Mouse (Mus musculus): ENCODE results near the gene Cnot3.

Gene Cnot3

DNA sequence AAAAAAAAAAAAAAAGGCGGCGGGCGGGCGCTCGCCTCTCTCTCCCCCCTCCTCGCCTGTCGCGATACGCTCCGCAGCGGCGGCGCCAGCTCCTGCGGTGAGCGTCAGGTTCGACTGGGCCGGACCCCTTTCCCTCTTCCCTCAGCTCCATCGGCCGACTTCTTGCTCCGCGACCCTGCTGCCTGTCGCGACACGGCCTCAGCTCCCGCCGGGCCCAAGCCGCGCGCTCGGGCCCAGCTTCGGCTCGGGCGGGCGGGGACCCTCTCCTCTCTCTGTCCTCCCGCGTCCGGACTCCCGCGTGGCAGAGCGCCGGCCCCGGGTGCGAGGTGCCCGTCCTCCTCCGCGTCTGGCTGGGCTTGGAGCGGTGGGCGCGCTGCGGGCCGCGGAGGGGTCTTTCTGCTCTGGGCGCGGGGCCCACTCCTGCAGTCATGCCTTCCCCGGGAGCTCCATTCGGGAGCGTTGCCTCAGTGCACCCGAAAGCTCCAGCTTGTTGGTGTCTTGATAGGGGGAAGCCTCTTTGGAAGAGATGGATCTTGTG lies 489 bp downstream of the Cnot3 start:
- in situ Hi-C loops (cut with MboI, MseI) = loop anchor here (25.0 kb wide), 2 partner anchors 1017 to 1417 kb away; partner anchors contain the start of genes Ppp6r1, U2af2 and Zfp580

- in situ Hi-C loops (cut with MboI, MseI) = loop anchor here (25.0 kb wide), 2 partner anchors 1016 to 1416 kb away; partner anchors contain the start of genes Ppp6r1, U2af2 and Zfp580
These were observed 1.1 kb downstream of the Cnot3 start for GRCm38 (mm10) chr7:3646188-3646587.

GRCm38 (mm10) chr7:3646641-3647040 lies 1.6 kb downstream of the Cnot3 start:
- in situ Hi-C loops (cut with MboI, MseI) = loop anchor here (25.0 kb wide), 2 partner anchors 1016 to 1416 kb away; partner anchors contain the start of genes Ppp6r1, U2af2 and Zfp580

- in situ Hi-C loops (cut with MboI, MseI) = no loop called here
These were observed 11.9 kb downstream of the Cnot3 start for GRCm38 (mm10) chr7:3656966-3657365.

GRCm38 (mm10) chr7:3658578-3658977 lies 13.5 kb downstream of the Cnot3 start:
- in situ Hi-C loops (cut with MboI, MseI) = no loop called here

GRCm38 (mm10) chr7:3664524-3665214 lies 19.6 kb downstream of the Cnot3 start:
- in situ Hi-C loops (cut with MboI, MseI) = no loop called here

GRCm38 (mm10) chr7:3665215-3666114 lies 20.4 kb downstream of the Cnot3 start, which contains the start of gene Leng1:
Gene Leng1 (minus strand): TSS chr7:3665840.
- in situ Hi-C loops (cut with MboI, MseI) = no loop called here

GRCm38 (mm10) chr7:3666921-3667391 lies 21.9 kb downstream of the Cnot3 start:
- in situ Hi-C loops (cut with MboI, MseI) = no loop called here

DNA sequence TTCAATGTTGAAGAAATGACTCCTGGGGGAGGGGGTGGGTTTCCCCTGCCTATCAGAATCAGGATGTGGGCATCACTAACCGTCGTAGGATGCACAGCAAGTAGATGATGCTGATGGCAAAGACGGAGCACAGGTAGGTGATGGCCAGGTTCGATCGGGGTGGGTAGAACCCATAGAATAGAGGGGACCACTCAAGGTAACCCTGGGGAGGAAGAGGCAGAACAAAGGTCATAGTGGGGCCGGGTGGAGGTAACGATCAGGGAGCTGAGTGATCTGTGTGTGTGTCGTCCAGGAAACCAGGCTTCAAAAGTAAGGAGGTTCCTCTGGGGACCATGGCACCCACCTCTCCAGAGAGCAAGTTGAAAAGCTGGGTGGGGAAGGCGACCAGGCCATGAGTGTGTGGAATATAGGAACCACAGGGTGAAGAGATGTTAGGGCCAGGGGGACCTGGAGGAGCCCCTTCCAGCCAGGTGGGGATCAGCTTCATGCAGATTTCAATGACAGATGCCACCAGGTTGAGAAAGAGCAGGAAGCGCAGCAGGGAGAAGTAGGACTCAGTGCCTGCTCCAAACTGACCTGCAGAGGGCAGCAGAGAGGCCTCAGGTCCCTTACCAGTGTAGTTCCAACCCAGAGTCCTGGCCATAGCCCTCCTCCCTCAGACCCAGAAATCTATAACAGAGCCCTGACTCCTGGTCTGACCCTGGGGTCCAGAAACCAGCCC lies 29.6 kb downstream of the Cnot3 start:
- in situ Hi-C loops (cut with MboI, MseI) = no loop called here

DNA sequence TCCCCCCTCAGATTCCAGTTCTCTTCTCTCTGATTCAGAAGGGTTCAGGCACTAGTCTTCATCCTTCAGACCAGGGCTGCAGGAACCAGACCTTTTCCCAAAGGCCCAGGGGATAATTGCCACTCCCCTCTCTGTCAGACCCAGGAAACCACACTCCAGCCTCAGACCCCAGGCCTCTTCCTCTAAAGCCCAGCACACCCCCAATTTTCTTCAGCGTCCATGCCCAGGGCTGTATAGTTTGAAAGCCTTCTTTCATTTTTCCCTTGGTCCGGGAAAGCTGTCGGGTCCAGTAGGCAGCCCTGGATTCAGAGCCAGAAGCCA lies 30.1 kb downstream of the Cnot3 start:
- in situ Hi-C loops (cut with MboI, MseI) = no loop called here

GRCm38 (mm10) chr7:3676371-3676770 lies 31.3 kb downstream of the Cnot3 start:
- in situ Hi-C loops (cut with MboI, MseI) = no loop called here

- in situ Hi-C loops (cut with MboI, MseI) = no loop called here
These were observed 32.3 kb downstream of the Cnot3 start, which contains the start of gene Tmc4 for GRCm38 (mm10) chr7:3677342-3677741. Gene Tmc4 (minus strand): TSS chr7:3677553.

- in situ Hi-C loops (cut with MboI, MseI) = no loop called here
These were observed 39.0 kb downstream of the Cnot3 start for GRCm38 (mm10) chr7:3683908-3684550.

DNA sequence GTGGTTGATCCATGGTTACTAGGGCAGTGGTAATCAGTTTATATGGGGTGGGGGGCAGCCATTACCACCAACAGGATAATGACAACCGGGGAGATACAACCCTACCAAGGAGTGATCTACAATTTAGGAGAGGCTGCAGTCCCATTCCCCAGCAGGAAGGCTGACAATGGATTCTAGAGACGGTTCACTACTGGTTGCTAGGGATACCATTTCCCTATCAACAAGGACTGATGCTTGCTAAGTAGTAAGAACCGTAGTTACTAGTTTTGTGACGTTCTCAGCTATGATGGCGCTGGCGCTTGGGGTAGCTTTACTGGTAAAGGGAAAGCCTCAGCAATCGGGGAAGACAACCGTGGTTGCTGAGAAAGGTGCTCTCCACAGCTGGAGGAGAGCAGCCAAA lies 39.6 kb downstream of the Cnot3 start:
- in situ Hi-C loops (cut with MboI, MseI) = no loop called here

GRCm38 (mm10) chr7:3685400-3686187 lies 40.5 kb downstream of the Cnot3 start:
- in situ Hi-C loops (cut with MboI, MseI) = no loop called here

- in situ Hi-C loops (cut with MboI, MseI) = no loop called here
These were observed 46.9 kb downstream of the Cnot3 start for GRCm38 (mm10) chr7:3691919-3692318.

DNA sequence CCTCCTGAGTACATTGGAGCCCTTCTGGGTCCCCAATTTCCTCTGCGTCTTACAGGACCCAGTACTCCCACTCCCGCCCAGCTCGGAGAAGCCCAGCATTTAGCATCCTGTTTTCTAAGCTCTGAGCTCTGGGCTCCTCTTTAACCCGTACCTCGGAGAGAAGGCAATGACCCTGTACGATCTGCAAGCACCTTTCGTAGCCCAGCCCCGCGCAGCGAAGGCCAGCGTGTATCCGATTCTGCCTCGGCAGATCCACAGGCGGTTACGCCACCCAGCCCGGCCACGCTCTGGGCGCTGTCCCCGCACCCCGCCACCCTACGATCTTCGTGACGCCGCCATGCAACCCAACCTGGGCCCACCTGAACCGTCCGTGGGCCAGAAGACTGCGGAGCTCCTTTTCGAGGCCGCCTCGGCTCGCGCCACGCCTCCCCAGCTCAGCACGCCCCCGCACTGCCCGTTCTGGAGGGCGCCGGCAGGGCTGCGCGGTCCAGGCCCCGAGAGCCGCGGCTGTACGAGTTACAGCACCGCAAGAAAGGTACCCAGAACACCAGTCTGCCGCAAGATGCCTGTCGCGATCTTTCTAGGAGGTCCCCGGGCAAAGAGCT lies 47.4 kb downstream of the Cnot3 start, which contains the start of gene Tsen34:
Tsen34 (plus strand) TSS at position 482 of the 605 bp plus-strand sequence.
- in situ Hi-C loops (cut with MboI, MseI) = no loop called here

DNA sequence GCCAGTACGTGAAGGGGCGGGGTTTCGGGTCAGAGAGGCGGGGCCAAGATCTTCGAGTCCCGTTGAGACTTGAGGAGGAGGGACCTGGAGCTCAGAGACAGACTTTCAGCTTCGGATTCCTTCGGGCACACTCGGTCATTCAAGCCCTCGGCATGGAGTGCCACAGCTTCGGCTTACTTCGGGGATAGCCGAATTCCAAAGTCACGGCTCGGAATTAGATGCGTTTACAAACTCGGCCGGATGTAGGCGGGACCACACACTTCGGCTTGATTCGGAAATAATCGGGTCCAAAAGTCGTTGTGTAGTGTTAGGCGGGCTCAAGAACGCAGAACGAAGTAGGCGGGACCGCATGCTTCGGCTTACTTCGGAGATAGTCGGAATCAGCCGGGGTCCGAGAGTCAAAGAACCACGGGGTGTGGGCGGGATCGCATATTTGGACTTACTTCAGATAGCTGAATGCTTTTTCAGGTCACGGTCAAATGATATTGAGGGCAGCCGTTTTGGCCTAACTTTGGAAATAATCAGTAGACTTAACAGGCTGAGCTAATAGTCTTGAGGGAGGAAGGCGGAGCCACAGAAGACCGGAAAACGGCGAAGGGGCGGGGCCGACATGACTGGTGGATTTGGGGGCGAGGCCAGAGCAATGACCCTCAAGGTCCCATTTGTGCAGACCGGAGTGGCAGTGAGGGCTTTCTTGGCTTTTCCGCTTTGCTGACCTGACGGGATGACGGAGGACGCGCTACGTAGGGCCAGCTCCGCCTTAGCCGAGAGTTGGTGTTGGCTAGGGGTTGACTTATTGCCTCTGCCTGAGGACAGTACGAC lies 48.1 kb downstream of the Cnot3 start, which contains the start of gene Mboat7:
Mboat7 (minus strand) TSS at position 537 of the 822 bp plus-strand sequence.
- in situ Hi-C loops (cut with MboI, MseI) = no loop called here

- in situ Hi-C loops (cut with MboI, MseI) = no loop called here
These were observed 48.7 kb downstream of the Cnot3 start for GRCm38 (mm10) chr7:3693809-3694075.
